Mouse (Mus musculus): ENCODE measurements at regions not wholly inside any gene's neighbourhood (a gene's known extent, or its start where the extent isn't known, plus 50 kb on each side); places are given as distances from the start of the nearest gene placed in this dataset.
"Not testable (repeated sequence)": the region's sequence is repeated elsewhere in the genome, so short reads cannot be mapped to it uniquely, and the experiment has no call there.

- in situ Hi-C loops (cut with MboI; ENCODE audit: low sequenced_read_pairs): no loop called here
Observed at GRCm38 (mm10) chr3:79002173-79002848, 284.0 kb downstream of the Rapgef2 start.

- in situ Hi-C loops (cut with MboI; ENCODE audit: low sequenced_read_pairs): no loop called here
Observed at GRCm38 (mm10) chr3:79001754-79002153, 284.6 kb downstream of the Rapgef2 start.

GRCm38 (mm10) chr3:79000293-79000692 is 286.0 kb downstream of the Rapgef2 start:
- in situ Hi-C loops (cut with MboI; ENCODE audit: low sequenced_read_pairs): no loop called here

- in situ Hi-C loops (cut with MboI; ENCODE audit: low sequenced_read_pairs): loop anchor here (25.0 kb wide), 1 partner anchor 187 kb away; no protein-coding TSS in a partner anchor
Observed at GRCm38 (mm10) chr3:78999803-79000202, 286.5 kb downstream of the Rapgef2 start.

GRCm38 (mm10) chr3:78988120-78988519 is 298.2 kb downstream of the Rapgef2 start:
- in situ Hi-C loops (cut with MboI; ENCODE audit: low sequenced_read_pairs): loop anchor here (25.0 kb wide), 1 partner anchor 199 kb away; no protein-coding TSS in a partner anchor

GRCm38 (mm10) chr3:78986726-78987125 is 299.6 kb downstream of the Rapgef2 start:
- in situ Hi-C loops (cut with MboI; ENCODE audit: low sequenced_read_pairs): loop anchor here (25.0 kb wide), 1 partner anchor 201 kb away; no protein-coding TSS in a partner anchor

GRCm38 (mm10) chr3:78981057-78981456 is 305.3 kb downstream of the Rapgef2 start:
- in situ Hi-C loops (cut with MboI; ENCODE audit: low sequenced_read_pairs): loop anchor here (25.0 kb wide), 1 partner anchor 206 kb away; no protein-coding TSS in a partner anchor

GRCm38 (mm10) chr3:78978781-78979180 is 307.5 kb downstream of the Rapgef2 start:
- in situ Hi-C loops (cut with MboI; ENCODE audit: low sequenced_read_pairs): loop anchor here (25.0 kb wide), 1 partner anchor 209 kb away; no protein-coding TSS in a partner anchor

- in situ Hi-C loops (cut with MboI; ENCODE audit: low sequenced_read_pairs): loop anchor here (25.0 kb wide), 1 partner anchor 845 kb away; no protein-coding TSS in a partner anchor
Observed at GRCm38 (mm10) chr3:78966683-78967549, 319.4 kb downstream of the Rapgef2 start.

- in situ Hi-C loops (cut with MboI; ENCODE audit: low sequenced_read_pairs): loop anchor here (25.0 kb wide), 1 partner anchor 848 kb away; no protein-coding TSS in a partner anchor
Observed at GRCm38 (mm10) chr3:78964231-78964858, 322.0 kb downstream of the Rapgef2 start.

- in situ Hi-C loops (cut with MboI; ENCODE audit: low sequenced_read_pairs): loop anchor here (10.0 to 25.0 kb wide), 2 partner anchors 626 to 854 kb away; no protein-coding TSS in a partner anchor
Observed at GRCm38 (mm10) chr3:78958781-78959180, 327.5 kb downstream of the Rapgef2 start.

- in situ Hi-C loops (cut with MboI; ENCODE audit: low sequenced_read_pairs): loop anchor here (10.0 to 25.0 kb wide), 2 partner anchors 629 to 857 kb away; no protein-coding TSS in a partner anchor
Observed at GRCm38 (mm10) chr3:78955364-78955763, 331.0 kb downstream of the Rapgef2 start.

- in situ Hi-C loops (cut with MboI; ENCODE audit: low sequenced_read_pairs): not testable (repeated sequence)
Observed at GRCm38 (mm10) chr3:78949385-78949784, 336.9 kb downstream of the Rapgef2 start.

- in situ Hi-C loops (cut with MboI; ENCODE audit: low sequenced_read_pairs): no loop called here
Observed at GRCm38 (mm10) chr3:78948700-78949099, 337.6 kb downstream of the Rapgef2 start.

GRCm38 (mm10) chr3:78948171-78948570 is 338.1 kb downstream of the Rapgef2 start:
- in situ Hi-C loops (cut with MboI; ENCODE audit: low sequenced_read_pairs): no loop called here

- in situ Hi-C loops (cut with MboI; ENCODE audit: low sequenced_read_pairs): no loop called here
Observed at GRCm38 (mm10) chr3:78947183-78947582, 339.1 kb downstream of the Rapgef2 start.

- in situ Hi-C loops (cut with MboI; ENCODE audit: low sequenced_read_pairs): no loop called here
Observed at GRCm38 (mm10) chr3:78944185-78944584, 342.1 kb downstream of the Rapgef2 start.

GRCm38 (mm10) chr3:78932975-78933374 is 353.3 kb downstream of the Rapgef2 start:
- in situ Hi-C loops (cut with MboI; ENCODE audit: low sequenced_read_pairs): no loop called here

GRCm38 (mm10) chr3:78919850-78920249 is 366.5 kb downstream of the Rapgef2 start:
- in situ Hi-C loops (cut with MboI; ENCODE audit: low sequenced_read_pairs): no loop called here

- in situ Hi-C loops (cut with MboI; ENCODE audit: low sequenced_read_pairs): no loop called here
Observed at GRCm38 (mm10) chr3:78919407-78919806, 366.9 kb downstream of the Rapgef2 start.

Measured in CH12F3 (cell line).